Mouse (Mus musculus): Measurements from ENCODE around the gene Krtap4-8.
"Not testable (repeated sequence)": the region's sequence is repeated elsewhere in the genome, so short reads cannot be mapped to it uniquely, and the experiment has no call there.

Krtap4-8 gene

DNA sequence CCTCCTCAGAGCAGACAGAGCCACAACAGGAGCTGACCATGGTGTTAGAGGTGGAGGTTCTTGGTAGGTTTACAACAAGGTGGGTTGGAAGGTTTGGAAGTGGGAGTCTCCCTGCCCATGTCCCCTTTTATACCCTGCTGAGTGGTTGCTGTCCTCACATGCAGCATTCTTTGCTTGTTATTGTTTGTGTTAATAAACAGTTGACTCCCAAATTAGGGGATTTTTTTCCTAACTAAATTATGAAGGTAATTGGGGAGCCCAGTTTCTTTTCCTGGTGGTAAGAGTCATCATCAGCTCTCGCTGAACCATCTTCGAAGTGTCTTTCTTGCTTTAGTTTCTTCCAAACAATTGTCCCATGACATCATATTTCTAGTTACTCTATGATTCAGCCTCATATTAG, at the start of gene Krtap4-8:
Gene Krtap4-8 (minus strand): TSS at position 101 of the 400 bp plus-strand sequence.
- DNase-seq: no peak

DNA sequence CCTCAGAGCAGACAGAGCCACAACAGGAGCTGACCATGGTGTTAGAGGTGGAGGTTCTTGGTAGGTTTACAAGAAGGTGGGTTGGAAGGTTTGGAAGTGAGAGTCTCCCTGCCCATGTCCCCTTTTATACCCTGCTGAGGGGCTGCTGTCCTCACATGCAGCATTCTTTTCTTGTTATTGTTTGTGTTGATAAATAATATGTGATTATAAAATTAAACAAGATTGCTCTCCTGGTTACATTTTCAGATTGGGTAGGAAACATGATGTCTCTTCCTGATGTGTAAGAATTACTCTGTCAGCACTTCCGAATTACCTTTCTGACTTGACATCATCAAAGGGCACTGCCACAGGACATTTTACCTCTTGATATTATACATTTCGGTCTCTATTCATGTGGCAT, 35.1 kb upstream of the Krtap4-8 start, which contains the start of gene Gm11564:
Gene Gm11564 (minus strand): TSS at position 101 of the 400 bp plus-strand sequence.
- not testable (repeated sequence) for DNase-seq

DNA sequence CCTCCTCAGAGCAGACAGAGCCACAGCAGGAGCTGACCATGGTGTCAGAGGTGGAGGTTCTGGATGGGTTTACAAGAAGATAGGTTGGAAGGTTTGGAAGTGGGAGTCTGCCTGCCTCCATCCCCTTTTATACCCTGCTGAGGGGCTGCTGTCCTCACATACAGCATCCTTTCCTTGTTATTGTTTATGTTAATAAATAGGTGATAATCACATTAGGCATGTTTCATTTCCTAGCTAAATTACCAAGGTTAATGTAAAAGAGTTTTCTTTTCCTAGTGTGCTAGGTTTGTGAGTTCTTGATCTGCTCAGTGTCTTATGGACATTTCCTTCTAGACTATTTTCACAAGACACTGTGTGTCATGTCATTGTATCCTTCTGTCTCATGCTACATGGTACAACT, 29.3 kb upstream of the Krtap4-8 start, which contains the start of gene Krtap4-13:
Gene Krtap4-13 (minus strand): TSS at position 101 of the 400 bp plus-strand sequence.
- DNase-seq: not testable (repeated sequence)

DNA sequence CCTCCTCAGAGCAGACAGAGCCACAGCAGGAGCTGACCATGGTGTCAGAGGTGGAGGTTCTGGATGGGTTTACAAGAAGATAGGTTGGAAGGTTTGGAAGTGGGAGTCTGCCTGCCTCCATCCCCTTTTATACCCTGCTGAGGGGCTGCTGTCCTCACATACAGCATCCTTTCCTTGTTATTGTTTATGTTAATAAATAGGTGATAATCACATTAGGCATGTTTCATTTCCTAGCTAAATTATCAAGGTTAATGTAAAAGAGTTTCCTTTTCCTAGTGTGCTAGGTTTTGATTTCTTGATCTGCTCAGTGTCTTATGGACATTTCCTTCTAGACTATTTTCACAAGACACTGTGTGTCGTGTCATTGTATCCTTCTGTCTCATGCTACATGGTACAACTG, 23.8 kb upstream of the Krtap4-8 start, which contains the start of gene Gm11554:
Gene Gm11554 (minus strand): TSS at position 101 of the 400 bp plus-strand sequence.
- not testable (repeated sequence) for DNase-seq

DNA sequence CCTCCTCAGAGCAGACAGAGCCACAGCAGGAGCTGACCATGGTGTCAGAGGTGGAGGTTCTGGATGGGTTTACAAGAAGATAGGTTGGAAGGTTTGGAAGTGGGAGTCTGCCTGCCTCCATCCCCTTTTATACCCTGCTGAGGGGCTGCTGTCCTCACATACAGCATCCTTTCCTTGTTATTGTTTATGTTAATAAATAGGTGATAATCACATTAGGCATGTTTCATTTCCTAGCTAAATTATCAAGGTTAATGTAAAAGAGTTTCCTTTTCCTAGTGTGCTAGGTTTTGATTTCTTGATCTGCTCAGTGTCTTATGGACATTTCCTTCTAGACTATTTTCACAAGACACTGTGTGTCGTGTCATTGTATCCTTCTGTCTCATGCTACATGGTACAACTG, 18.3 kb upstream of the Krtap4-8 start, which contains the start of gene Gm11569:
Gene Gm11569 (minus strand): TSS at position 101 of the 400 bp plus-strand sequence.
- DNase-seq: not testable (repeated sequence)

DNA sequence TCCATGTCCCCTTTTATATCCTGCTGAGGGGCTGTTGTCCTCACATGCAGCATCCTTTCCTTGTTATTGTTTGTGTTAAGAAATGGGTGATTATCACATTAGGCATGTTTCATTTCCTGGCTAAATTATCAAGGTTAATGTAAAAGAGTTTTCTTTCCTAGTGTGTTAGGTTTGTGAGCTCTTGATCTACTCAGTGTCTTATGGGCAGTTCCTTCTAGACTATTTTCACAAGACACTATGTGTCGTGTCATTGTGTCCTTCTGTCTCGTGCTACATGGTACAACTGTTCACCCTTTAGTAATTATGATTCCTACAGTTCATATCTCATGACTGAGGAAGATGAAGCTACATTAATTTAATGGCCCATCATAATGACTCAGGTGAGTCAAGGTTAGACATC, 12.9 kb upstream of the Krtap4-8 start, which contains the start of gene Gm11596:
Gene Gm11596 (minus strand): TSS at position 101 of the 400 bp plus-strand sequence.
- no peak for DNase-seq

DNA sequence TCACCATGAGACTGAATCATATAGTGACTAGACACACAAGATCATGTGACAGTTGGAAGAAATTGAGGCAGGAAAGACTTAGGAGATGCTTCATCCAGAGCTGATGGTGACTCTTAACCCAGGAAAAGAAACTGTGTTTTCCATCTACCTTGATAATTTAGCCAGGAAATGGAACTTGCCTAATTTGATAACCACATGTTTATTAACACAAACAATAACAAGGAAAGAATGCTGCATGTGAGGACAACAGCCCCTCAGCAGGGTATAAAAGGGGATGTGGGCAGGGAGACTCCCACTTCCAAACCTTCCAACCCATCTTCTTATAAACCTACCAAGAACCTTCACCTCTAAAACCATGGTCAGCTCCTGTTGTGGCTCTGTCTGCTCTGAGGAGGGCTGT, 4.4 kb upstream of the Krtap4-8 start, which contains the start of gene Krtap4-9:
Gene Krtap4-9 (plus strand): TSS at position 301 of the 400 bp plus-strand sequence.
- DNase-seq: not testable (repeated sequence)

DNA sequence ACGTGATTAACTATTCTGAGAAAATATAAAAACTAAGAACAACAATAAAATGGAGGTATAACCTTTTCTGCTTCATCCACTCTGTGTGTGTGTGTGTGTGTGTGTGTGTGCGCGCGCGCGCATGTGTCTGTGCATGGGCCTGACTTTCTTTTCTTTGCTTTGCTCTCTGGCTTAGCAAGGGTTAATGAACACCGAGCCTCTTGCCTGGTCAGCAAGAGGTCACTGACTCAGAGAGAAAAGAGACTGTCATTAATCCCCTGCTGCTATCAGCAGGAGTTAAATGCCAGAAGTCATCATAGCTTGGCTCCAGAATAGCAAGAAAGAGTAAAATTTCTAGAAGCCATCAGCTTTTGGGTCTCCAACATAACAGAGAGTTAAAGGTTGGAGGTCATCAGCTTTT, 2.1 kb downstream of the Krtap4-8 start:
- DNase-seq: no peak

DNA sequence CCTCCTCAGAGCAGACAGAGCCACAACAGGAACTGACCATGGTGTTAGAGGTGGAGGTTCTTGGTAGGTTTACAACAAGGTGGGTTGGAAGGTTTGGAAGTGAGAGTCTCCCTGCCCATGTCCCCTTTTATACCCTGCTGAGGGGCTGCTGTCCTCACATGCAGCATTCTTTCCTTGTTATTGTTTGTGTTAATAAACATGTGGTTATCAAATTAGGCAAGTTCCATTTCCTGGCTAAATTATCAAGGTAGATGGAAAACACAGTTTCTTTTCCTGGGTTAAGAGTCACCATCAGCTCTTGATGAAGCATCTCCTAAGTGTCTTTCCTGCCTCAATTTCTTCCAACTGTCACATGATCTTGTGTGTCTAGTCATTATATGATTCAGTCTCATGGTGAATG, 7.7 kb downstream of the Krtap4-8 start, which contains the start of gene Gm11595:
Gene Gm11595 (minus strand): TSS at position 101 of the 400 bp plus-strand sequence.
- DNase-seq: not testable (repeated sequence)

DNA sequence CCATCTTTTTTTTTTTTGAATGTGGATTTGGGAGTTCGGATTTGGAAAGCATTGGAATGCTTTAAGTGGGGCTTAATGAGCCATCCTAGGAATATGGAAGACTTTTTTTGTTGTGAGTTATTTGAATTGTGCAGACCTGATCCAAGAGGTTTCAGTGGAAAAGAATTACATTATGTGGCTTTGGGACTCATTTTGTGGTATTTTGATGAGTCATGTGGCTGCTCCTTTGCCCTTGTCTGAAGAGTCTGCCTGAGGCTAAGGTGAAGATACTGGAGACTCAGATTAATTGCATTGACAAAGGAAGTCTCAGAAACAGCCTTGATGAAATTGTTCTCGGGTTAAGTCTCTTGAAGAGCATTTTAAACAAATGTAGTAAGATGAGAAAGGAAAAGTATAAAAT, 12.1 kb downstream of the Krtap4-8 start:
- DNase-seq: no peak

DNA sequence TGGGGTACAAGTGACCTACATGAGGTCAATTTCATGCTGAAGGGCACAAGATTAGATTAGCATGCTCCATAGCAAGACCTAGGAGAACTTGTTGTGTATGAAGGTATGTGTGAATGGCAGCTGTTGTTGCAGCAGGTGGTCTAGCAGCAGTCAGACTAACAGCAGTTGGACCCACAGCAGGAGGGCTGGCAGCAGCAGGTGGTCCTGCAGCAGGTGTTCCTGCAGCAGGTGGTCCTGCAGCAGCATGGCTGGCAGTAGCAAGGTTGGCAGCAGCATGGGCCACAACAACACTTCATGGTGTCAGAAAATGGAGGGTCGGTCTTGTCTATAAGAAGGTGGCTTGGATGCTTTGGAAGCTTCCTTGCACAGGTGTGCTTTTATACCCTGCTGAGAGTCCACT, 21.6 kb downstream of the Krtap4-8 start:
- DNase-seq: no peak

DNA sequence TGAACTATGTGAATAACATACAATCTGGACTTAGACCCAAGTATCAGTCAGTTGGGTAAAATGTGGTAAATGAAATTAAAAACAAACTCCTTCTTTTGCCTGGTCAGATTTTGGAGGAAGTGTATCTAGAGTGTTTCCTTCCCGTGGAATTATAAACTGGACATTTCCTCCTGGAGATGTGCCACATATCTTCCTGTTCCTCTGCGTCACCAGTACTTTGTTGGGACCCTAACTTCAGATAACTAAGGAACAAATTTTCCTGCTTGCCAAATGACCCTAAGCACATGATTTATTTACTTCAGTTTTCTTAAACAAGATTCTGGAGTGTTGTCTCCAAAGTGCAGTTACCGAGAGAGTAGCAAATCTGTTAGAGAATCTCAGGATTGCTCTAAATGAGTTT, 36.5 kb downstream of the Krtap4-8 start:
- DNase-seq: no peak

DNA sequence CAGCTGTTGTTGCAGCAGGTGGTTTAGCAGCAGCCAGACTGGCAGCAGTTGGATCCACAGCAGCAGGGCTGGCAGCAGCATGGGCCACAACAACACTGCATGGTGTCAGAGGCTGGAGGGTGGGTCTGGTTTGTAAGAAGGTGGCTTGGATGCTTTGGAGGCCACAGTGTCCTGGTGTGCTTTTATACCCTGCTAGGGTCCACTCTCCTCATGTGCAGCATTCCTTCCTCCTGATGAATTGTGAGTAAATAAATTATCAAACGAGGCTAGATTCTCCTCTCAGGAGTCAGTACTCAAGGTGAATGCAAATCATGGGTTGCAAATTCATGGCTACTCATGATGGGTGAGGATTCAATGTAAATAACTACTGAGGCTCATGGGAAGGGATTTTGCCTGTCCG, 46.3 kb downstream of the Krtap4-8 start, which contains the start of gene Gm14180:
Gene Gm14180 (minus strand): TSS at position 101 of the 400 bp plus-strand sequence.
- DNase-seq: no peak

All from thymus, postnatal 14 days (tissue).